Mouse (Mus musculus): Measurements from ENCODE around the gene Grb2. TPM values are rescaled to one million over a fixed set of nuclear protein-coding genes. Genes with fewer than 3 reads are reported as not detected.

Grb2 gene
- 77.7 and 108 TPM in 2 replicates for polyA plus RNA-seq (2015; fragmentation: Nextera tagmentation; extraction: Ambion mirVana)

DNA sequence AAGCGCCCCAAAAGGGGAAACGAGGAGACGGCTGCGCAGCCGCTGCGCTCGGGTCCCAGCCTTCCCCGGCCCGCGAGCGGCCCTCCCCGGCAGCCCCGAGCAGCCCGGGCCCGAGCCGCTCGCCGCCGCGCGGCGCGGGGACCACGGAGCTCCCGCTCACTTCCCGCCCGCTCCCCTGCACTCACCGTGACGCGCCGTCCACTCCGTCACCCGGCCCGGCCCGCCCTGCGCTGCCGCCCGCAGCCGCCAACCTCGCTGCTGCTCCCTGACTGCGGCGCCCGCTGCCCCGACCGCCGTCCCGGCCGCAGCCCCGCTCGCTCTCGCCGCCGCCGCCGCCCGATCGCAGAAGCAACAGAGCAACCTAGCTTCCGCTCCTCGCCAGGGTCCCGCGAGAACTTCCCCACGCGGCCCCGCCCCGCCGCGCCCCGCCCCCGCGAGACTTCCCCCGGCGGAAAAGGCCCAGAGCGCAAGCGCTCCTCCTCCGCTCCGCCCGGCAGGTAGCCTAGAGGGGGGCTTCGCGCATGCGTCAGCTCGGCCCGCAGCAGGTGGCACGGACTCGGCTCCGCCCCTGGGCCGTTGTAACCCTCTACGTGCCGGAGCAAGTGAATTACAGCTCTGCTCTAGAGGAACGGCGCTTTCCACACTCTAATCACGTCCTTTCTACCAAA is at the start of gene Grb2:
Gene Grb2 (minus strand): TSS at position 389 of the 668 bp plus-strand sequence.
- H3K9ac ChIP-seq, result peak within 1 kb of the TSS; percentile 99
- WGBS, result under 1% methylated on average over 63 of the region's 91 CpGs
- H3K4me2 ChIP-seq, result peak within 1 kb of the TSS; percentile 87
- peak; percentile 94 for ATAC-seq (ENCODE audit: insufficient number of reproducible peaks, insufficient read depth, low FRiP score, low TSS enrichment, low read depth)
- peaks cover 19% of the 10 kb centered on the region for H3K4me1 ChIP-seq
- no peaks in the 10 kb centered on the region for H3K9me3 ChIP-seq
- peak within 1 kb of the TSS; percentile 98 for H3K4me3 ChIP-seq
- H3K27me3 ChIP-seq, result no peaks in the 10 kb centered on the region
- H3K36me3 ChIP-seq, result no peaks in the 10 kb centered on the region
- H3K27ac ChIP-seq, result peak within 1 kb of the TSS; percentile 91

DNA sequence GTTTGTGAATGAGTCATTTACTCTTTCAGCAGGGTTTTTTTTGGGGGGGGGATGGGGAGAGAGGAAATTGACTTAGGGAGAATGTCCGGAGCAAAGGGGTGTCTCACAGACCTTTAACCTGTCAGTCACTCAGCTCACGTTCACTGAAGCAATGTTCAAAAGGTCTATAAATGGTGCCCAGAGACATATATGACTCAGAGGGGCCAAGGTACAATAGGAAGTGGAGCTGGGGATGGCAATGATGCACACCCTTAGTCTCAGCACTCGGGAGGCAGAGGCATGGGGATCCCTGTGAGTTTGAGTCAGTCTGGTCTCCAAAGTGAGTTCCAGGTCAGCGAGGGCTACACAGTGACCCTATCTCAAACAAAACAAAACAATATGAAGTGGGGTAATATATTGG is 45.1 kb upstream of the Grb2 start:
- Histone ChIP-seq H3K9ac (no peak overlapping the region), H3K27ac (no peak overlapping the region), H3K4me2 (no peak overlapping the region), H3K36me3 (no peaks in the 10 kb centered on the region), H3K4me1 (no peaks in the 10 kb centered on the region), H3K27me3 (no peaks in the 10 kb centered on the region), H3K9me3 (no peaks in the 10 kb centered on the region), H3K4me3 (no peak overlapping the region)
- ATAC-seq (ENCODE audit: insufficient number of reproducible peaks, insufficient read depth, low FRiP score, low TSS enrichment, low read depth), result no peak
- 70% methylated on average over 4 of the region's 4 CpGs for WGBS

DNA sequence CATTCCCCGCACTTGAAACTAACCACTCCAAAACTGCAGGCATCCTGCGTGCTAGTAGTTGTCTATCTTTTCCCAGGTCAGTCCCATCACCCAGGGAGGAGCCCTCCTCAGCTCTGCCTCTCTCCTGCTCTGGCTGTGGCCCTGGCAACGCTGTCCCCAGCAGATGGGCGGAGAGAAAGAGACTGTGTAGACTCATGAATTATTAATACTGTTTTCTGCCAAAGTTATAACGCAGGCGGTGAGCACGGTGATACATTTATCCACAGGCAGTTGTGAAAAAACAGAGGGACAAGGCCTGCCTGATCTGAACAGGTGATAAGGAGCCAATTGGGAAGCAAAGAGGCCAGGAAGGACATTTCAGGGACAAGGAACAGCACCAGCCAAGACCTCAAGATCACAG is 44.3 kb upstream of the Grb2 start:
- no peak overlapping the region for H3K9ac ChIP-seq
- H3K36me3 ChIP-seq, result no peaks in the 10 kb centered on the region
- no peak overlapping the region for H3K4me2 ChIP-seq
- 77% methylated on average over 7 of the region's 7 CpGs for WGBS
- no peak overlapping the region for H3K27ac ChIP-seq
- H3K4me1 ChIP-seq, result no peaks in the 10 kb centered on the region
- no peak for ATAC-seq (ENCODE audit: insufficient number of reproducible peaks, insufficient read depth, low FRiP score, low TSS enrichment, low read depth)
- no peaks in the 10 kb centered on the region for H3K9me3 ChIP-seq
- H3K4me3 ChIP-seq, result no peak overlapping the region
- H3K27me3 ChIP-seq, result no peaks in the 10 kb centered on the region

DNA sequence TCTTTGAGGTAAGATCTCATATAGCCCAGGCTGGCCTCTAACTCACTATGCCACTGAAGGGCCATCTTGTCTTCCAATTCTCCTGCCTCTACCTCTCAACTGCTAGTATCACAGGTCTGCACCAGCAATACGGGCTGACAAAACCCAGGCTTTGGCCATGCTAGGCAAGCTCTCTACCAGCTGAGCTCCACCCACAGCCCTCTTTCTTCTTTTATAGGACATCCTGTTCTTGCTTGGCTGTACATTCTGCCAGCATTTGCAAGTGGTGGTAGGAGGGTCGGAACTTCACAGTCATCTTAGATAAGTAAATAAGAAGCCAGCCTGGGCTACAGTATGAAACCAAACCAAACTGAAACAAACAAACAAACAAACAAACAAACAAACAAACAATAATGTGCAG is 43.3 kb upstream of the Grb2 start:
- H3K4me3 ChIP-seq, result no peak overlapping the region
- no peak overlapping the region for H3K9ac ChIP-seq
- H3K9me3 ChIP-seq, result no peaks in the 10 kb centered on the region
- no peak overlapping the region for H3K4me2 ChIP-seq
- H3K4me1 ChIP-seq, result no peaks in the 10 kb centered on the region
- H3K27me3 ChIP-seq, result no peaks in the 10 kb centered on the region
- WGBS, result 62% methylated on average over 2 of the region's 2 CpGs
- H3K27ac ChIP-seq, result no peak overlapping the region
- no peaks in the 10 kb centered on the region for H3K36me3 ChIP-seq
- ATAC-seq (ENCODE audit: insufficient number of reproducible peaks, insufficient read depth, low FRiP score, low TSS enrichment, low read depth), result no peak

DNA sequence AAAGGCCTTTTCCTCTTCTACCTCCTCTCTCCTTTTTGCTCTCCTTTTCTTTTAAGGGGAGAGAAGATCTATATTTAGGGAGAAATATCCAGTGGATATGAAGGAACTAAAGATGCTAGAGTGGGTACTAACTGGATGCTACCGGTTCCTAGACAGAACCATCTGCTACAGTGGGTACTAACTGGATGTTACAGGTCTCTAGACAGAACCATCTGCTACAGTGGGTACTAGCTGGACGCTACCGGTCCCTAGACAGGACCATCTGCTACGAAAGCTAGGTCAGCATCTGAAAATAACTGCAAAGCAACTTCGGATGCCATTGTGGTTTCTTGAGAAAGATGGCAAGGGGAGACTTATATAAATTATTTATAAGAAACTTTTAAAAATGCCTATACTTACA is 41.4 kb upstream of the Grb2 start:
- Histone ChIP-seq H3K27me3 (no peaks in the 10 kb centered on the region), H3K36me3 (no peaks in the 10 kb centered on the region), H3K4me2 (no peak overlapping the region), H3K4me1 (no peaks in the 10 kb centered on the region), H3K4me3 (no peak overlapping the region), H3K9me3 (no peaks in the 10 kb centered on the region), H3K27ac (no peak overlapping the region), H3K9ac (no peak overlapping the region)
- ATAC-seq (ENCODE audit: insufficient number of reproducible peaks, insufficient read depth, low FRiP score, low TSS enrichment, low read depth), result no peak
- WGBS, result 85% methylated on average over 5 of the region's 5 CpGs

DNA sequence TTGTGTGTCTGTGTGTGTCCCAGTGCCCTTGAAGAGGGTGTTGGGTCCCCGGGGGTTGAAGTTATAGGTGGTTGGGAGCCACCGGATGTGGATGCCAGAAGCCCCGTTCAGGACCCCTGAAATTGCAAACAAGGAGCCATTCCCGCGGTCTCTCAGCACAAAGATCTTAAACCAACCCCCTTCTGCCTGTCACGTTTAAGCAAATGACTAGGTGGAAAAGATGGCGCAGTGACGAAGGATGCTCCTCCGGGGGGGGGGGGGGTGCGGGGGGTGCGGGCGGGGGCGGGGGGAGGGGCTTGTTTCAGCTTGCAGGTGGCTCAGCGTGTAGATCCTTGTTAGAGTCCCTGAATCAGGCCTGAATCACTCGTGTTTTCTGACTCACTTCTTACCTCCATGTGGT is 39.0 kb upstream of the Grb2 start:
- Histone ChIP-seq H3K4me1 (no peaks in the 10 kb centered on the region), H3K4me3 (peak overlapping the region; percentile 14; the same call in 1 of the 2 replicates), H3K36me3 (no peaks in the 10 kb centered on the region), H3K4me2 (peak overlapping the region; percentile 40), H3K9me3 (no peaks in the 10 kb centered on the region), H3K9ac (0 out of 2 replicates have a peak overlapping the region, but pooled peaks have one; percentile 7), H3K27ac (no peak overlapping the region), H3K27me3 (no peaks in the 10 kb centered on the region)
- 11% methylated on average over 14 of the region's 15 CpGs for WGBS
- ATAC-seq (ENCODE audit: insufficient number of reproducible peaks, insufficient read depth, low FRiP score, low TSS enrichment, low read depth), result no peak

DNA sequence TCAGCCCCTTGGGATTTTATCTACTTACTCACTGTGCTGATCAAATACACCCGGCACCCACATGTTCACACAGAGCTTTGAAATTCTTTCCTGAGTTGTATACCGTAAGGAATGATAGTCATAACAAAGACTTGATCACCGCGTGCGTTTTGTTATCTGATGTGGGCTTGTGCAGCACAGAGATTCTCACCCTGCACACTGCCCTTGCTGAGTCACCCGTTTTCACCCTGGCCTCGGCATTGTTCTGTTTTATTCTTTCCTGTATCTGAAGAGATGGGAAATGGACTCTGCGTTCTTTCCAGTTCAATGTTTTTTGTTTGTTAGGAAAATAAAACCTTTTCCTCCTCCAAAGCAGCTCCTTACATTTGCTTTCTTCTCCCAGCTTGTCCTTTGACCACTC is 38.4 kb upstream of the Grb2 start:
- Histone ChIP-seq H3K4me2 (no peak overlapping the region), H3K27ac (no peak overlapping the region), H3K4me1 (no peaks in the 10 kb centered on the region), H3K36me3 (no peaks in the 10 kb centered on the region), H3K4me3 (peak overlapping the region; percentile 14; the same call in 1 of the 2 replicates), H3K9me3 (no peaks in the 10 kb centered on the region), H3K27me3 (no peaks in the 10 kb centered on the region), H3K9ac (0 out of 2 replicates have a peak overlapping the region, but pooled peaks have one; percentile 7)
- no peak for ATAC-seq (ENCODE audit: insufficient number of reproducible peaks, insufficient read depth, low FRiP score, low TSS enrichment, low read depth)
- WGBS, result 53% methylated on average over 8 of the region's 8 CpGs

DNA sequence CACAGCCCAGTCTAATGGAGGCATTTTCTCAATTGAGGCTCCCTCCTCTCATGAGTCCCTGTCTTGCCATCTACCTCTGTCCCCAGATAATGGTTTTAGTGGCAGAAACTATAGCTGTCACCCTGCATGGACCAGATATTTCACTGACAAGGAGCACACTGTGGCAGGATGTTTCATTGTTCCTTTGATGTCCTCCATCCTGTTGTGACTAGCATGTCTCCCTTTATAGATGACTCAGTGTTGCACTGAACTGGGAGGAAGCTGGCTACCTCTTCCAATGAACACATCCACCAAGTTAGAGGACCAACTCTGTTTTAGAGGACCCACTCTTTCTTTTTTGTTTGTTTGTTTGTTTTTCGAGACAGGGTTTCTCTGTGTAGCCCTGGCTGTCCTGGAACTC is 37.7 kb upstream of the Grb2 start:
- no peak for ATAC-seq (ENCODE audit: insufficient number of reproducible peaks, insufficient read depth, low FRiP score, low TSS enrichment, low read depth)

DNA sequence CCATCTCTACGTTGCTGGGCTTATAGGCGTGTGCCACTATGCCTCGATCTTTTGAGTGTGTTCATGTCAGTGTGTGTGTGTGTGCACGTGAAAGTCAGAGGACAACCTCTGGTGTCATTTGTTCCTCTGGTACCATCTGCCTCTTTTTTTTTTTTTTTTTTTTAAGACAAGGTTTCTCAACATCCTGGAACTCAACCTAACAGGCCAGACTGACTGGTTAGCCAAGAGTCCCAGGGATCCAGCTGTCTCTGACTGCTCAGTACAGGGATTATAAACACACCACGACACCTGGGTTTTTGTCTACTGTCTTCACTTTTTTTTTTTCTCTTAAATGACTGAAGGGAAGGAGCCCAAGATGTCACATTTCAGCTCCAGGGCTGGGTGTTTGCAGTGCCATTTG is 36.0 kb upstream of the Grb2 start:
- WGBS, result 82% methylated on average over 5 of the region's 5 CpGs
- Histone ChIP-seq H3K27ac (no peak overlapping the region), H3K9ac (no peak overlapping the region)

More for the DNA sequence above, 37.7 kb upstream of the Grb2 start:
- Histone ChIP-seq H3K9ac (no peak overlapping the region), H3K4me2 (no peak overlapping the region), H3K36me3 (no peaks in the 10 kb centered on the region), H3K27me3 (no peaks in the 10 kb centered on the region), H3K27ac (no peak overlapping the region), H3K4me3 (no peak overlapping the region), H3K9me3 (no peaks in the 10 kb centered on the region), H3K4me1 (no peaks in the 10 kb centered on the region)
- WGBS, result 79% methylated on average over 1 of the region's 1 CpGs

DNA sequence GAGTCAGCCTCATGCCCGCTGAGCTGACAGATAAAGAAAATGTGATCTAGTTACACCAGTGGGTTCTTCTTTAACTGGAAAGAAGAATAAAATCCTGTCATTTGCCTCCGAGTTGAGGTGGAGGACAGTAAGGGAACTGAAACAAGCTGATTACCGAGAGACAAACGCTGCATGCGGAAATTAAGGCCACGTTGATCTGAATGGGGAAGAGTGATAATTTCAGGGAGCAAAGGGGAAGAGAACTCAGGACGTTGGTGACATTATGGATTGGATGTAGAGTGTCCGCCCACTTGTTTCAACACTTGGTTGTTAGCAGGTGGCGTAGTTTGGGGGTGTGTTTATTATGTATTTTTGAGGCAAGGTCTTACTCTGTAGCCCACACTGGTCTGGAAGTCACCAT is 34.5 kb upstream of the Grb2 start:
- Histone ChIP-seq H3K4me2 (no peak overlapping the region), H3K9ac (no peak overlapping the region), H3K27ac (no peak overlapping the region), H3K36me3 (no peaks in the 10 kb centered on the region), H3K4me1 (no peaks in the 10 kb centered on the region), H3K9me3 (no peaks in the 10 kb centered on the region), H3K4me3 (no peak overlapping the region), H3K27me3 (no peaks in the 10 kb centered on the region)
- WGBS, result 87% methylated on average over 9 of the region's 9 CpGs
- ATAC-seq (ENCODE audit: insufficient number of reproducible peaks, insufficient read depth, low FRiP score, low TSS enrichment, low read depth), result no peak

More for the DNA sequence above, 36.0 kb upstream of the Grb2 start:
- H3K27me3 ChIP-seq, result no peaks in the 10 kb centered on the region
- no peak overlapping the region for H3K4me2 ChIP-seq
- no peaks in the 10 kb centered on the region for H3K36me3 ChIP-seq
- H3K9me3 ChIP-seq, result no peaks in the 10 kb centered on the region
- no peaks in the 10 kb centered on the region for H3K4me1 ChIP-seq
- no peak overlapping the region for H3K4me3 ChIP-seq
- ATAC-seq (ENCODE audit: insufficient number of reproducible peaks, insufficient read depth, low FRiP score, low TSS enrichment, low read depth), result no peak

DNA sequence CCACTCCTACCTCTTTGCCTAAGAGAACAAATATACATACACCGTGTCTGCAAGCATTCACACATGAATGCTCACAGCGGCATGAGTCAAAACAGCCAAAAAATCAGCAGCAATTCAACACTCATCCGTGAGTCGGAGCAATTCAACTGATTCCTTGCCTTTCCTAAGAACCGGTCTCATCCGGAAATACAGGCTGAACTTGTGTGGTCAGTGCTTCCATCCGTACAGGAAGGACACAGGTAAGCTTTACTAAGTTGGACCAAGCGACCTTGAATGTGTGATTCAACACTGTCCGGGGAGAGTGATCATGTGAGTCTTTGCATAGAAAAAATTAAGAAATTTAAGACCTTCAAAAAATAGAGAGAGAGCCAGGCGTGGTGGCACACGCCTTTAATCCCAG is 32.7 kb upstream of the Grb2 start:
- WGBS, result 82% methylated on average over 11 of the region's 11 CpGs
- ATAC-seq (ENCODE audit: insufficient number of reproducible peaks, insufficient read depth, low FRiP score, low TSS enrichment, low read depth), result no peak

DNA sequence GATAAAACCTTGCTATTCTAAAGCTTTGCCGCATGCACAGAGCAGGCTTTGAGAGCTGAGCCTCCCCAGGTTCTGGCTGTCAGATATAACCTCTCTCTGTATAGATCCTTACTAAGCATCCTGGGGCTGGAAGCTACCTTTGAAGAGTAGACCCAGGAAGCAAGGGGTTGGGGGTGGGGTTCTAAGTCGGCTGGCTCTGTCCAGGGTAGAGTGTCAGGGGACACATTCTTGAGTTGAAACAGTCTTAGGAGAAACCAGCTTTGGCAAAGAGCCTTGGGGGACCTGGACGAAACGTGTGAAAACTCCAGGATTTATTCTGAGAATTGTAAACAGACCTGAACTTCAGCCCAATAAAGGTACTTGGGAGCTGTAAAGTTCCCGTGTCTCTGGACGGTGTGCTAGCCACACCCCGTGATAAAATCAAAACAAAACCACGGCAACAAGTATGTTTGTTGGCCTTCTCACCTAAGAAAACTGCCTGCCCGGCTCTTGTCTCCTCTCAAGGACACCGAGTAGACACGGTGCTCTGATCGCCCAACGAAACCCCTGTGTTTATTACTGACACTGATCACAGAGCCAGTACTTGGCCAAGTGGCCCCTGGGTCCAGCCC is 30.0 kb upstream of the Grb2 start:
- ATAC-seq (ENCODE audit: insufficient number of reproducible peaks, insufficient read depth, low FRiP score, low TSS enrichment, low read depth), result no peak
- Histone ChIP-seq H3K4me1 (peaks cover 5% of the 10 kb centered on the region; the same call in 1 of the 2 replicates), H3K27ac (no peak overlapping the region), H3K9me3 (no peaks in the 10 kb centered on the region), H3K9ac (no peak overlapping the region), H3K4me3 (no peak overlapping the region), H3K4me2 (no peak overlapping the region), H3K36me3 (no peaks in the 10 kb centered on the region), H3K27me3 (no peaks in the 10 kb centered on the region)
- 60% methylated on average over 13 of the region's 13 CpGs for WGBS

More for the DNA sequence above, 32.7 kb upstream of the Grb2 start:
- Histone ChIP-seq H3K9ac (no peak overlapping the region), H3K36me3 (no peaks in the 10 kb centered on the region), H3K4me1 (no peaks in the 10 kb centered on the region), H3K4me2 (no peak overlapping the region), H3K4me3 (no peak overlapping the region), H3K27ac (no peak overlapping the region), H3K9me3 (no peaks in the 10 kb centered on the region), H3K27me3 (no peaks in the 10 kb centered on the region)

All from embryonic facial prominence, embryonic 13.5 days (tissue).